Mouse (Mus musculus) ES-E14 (cell line): ENCODE results near the gene Hs1bp3.

Source experiments
- CHD2 ChIP-seq: IDR thresholded peaks from 2 replicates; pipeline ENCODE4 v1.6.1; 2014; ENCODE audit warnings: mild to moderate bottlenecking, low read depth, low read length, inconsistent platforms
- HCFC1 ChIP-seq: IDR thresholded peaks from 2 replicates; pipeline ENCODE4 v1.6.1; 2012; ENCODE audit warnings: low read length, inconsistent platforms, borderline replicate concordance; ENCODE audit not compliant: insufficient read depth
- MAFK ChIP-seq: IDR thresholded peaks from 2 replicates; pipeline ENCODE4 v1.6.1; 2014; ENCODE audit warnings: mild to moderate bottlenecking, low read depth, low read length, inconsistent platforms; ENCODE audit not compliant: insufficient read depth
- ZC3H11A ChIP-seq: IDR thresholded peaks from 2 replicates; pipeline ENCODE4 v1.6.1; 2012; ENCODE audit warnings: low read depth, mild to moderate bottlenecking, inconsistent platforms, low read length, borderline replicate concordance
- ZNF384 ChIP-seq: IDR thresholded peaks from 2 replicates; pipeline ENCODE4 v1.6.1; 2012; ENCODE audit warnings: low read depth, low read length, inconsistent platforms

DNA sequence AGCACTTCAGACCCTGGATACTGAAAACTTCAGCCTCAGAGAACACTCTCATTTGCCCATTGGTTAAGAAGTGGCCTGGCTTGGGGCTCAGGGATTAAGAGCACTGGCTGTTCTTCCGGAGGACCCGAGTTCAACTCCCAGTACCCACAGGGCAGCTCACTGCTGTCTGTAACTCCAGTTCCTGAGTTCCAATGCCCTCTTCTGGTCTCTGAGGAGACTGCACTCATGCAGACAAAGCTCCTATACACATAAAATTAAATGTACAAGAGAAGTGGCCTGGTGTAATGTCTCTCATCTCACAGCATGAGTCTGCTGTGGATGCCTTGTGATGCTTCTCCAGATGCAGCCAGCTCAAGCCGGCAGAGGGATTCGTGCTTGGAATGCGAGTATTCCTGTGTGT, 3.3 kb downstream of the Hs1bp3 start:
- no peak for TF ChIP-seq MAFK
- TF ChIP-seq ZC3H11A, result no peak
- TF ChIP-seq ZNF384, result no peak
- no peak for TF ChIP-seq CHD2
- no peak for TF ChIP-seq HCFC1
